Mouse (Mus musculus) testis, postnatal 14 days (tissue): Measurements from ENCODE around the gene Gnaq.
"Not testable (repeated sequence)": the region's sequence is repeated elsewhere in the genome, so short reads cannot be mapped to it uniquely, and the experiment has no call there.

Source experiments
- DNase-seq: peaks from one replicate; pipeline ENCODE4 v3.0.0; 2021; ENCODE audit warnings: low spot score

Gnaq gene

DNA sequence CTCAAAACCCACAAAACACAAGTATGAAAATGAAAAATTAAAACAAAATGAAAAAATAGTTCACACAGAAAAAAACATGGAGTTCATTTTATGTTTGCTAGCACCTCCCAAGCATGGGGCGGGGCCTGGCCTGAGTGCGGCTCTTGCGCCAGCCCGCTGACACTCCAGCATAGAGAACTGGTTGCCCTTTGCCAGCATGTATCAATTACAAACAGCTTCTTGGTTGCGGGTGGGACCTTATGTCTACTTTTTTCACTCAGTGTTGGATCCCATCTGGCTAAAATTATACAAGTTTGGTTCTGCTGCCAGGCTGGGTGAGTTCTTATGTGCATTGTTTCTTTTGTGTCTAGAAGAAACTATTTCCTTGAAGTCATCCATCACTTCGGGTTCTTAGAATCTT lies 14.8 kb downstream of the Gnaq start:
- no peak for DNase-seq

DNA sequence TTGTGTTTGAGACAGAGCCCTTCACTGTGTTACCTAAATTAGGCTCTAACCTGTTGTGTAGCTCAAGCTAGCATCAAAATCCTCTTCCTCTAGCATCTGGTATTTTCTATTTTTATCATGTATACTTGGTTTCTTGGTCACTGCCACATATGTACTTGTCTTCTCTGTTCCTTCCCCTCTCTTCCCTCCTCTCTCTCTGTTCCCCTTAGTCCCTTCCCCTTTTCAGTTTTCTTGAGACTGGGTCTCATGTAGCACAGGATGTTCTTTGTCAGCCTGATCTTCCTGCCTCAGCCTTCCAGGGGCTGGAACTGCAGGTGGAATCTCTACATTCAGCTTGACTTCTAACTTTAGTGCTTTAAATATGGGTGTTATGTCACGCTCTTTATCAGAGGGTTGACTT lies 16.5 kb downstream of the Gnaq start:
- no peak for DNase-seq

DNA sequence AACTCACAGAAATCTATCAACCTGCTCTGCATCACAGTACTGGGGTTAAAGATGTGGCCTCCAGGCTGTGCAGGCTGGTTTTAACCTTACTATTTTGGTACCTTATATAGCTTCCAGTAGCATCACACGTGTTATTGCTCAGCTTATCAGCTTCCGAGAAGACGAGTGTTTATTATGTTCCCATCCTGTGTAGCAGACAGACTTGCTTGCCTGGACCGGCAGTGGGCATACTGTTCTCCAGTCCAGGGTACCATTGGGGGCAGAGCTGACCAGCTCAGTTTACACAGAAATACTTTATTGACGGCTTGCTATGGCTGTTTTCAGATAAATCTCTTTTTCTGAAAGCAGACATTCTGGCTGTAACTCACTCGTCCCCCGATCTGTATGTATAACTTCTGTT lies 17.7 kb downstream of the Gnaq start:
- no peak for DNase-seq

DNA sequence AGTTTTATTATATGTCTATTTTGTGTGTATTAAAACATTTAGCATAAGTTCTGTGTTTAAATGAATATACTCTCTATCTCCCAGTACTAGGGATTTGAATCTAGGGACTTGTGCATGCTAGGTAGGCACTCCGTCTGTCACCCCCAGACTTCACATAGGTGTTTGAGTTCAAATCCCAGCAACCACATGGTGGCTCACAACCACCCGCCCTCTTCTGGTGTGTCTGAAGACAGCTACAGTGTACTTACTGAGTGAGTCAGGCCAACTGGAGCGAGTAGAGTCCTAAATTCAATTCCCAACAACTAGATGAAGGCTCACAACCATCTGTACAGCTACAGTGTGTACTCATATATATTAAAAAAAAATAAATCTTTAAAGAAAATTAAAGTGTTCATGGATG lies 21.2 kb downstream of the Gnaq start:
- DNase-seq = no peak

DNA sequence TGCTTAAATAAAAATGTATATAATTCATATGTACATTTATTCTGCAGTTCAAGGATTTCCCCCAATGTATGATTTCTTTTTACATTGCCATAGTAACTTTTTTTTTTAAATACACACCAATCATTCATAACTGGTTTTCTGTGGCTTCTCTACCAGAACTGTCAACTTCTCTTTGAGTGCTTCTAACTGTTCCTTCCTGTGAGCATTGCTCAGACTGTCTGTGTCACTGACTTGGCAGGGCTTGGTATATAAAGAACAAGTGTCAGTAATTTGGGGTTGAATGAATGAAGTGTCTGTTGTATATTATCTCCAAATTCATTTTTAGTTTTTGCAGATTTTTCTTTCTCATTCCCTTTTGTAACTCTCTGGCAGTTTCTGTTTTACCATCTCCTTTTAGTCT lies 21.8 kb downstream of the Gnaq start:
- DNase-seq = no peak

DNA sequence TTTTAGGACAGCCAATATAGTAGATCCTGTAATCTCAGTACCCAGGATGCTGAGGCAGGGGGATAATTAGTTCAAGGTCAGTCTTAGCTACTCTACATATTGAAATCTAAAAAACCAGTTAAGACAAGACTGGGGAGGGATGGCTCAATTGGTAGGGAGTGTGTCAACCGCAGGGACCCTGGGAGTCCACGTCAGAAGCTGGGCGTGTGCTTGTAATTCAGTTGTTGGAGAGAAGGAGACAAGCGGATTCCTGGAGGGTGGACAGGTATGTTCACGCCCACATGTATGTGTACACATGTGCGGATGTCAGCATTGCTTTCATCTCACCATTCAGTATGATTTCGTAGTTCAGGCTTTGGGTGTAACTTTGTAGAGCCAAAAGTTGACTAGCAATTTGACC lies 24.5 kb downstream of the Gnaq start:
- no peak for DNase-seq

DNA sequence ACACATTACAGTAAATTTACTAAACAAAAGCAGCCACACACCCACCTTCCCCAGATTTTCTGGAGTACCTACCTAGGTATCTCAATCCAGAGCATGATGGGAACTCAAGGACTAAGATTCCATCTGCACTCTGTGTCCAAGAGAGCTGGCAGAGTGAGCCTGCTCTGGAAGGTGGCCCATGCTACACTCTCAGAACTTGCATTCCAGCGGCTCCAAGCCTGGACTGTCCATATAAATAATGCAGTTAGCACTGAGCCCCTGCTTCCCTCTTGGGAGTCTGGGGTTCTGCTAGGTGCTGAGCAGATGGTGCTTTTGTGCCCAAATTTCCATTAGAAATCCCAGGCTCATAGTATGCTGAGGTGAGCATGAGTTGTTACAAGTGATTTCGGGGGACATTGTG lies 28.1 kb downstream of the Gnaq start:
- no peak for DNase-seq

DNA sequence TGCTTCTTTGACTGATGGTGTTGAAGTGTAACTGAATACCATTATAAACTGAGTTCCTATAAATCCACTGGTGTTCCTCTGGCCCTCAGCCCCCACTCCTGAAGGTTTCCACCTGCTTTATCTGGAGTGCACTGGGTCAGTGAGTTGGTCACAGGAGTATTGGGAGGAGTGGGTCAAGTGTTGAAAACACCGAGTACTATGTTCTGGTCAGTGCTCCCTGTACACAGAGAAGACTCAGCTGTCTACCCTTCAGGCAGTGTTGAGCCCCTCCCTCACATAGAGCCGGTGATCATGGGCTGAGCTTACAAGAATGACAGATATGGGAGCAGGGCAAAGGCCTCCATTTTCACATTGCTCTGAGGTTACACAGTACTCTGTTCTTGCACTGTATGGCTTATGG lies 28.6 kb downstream of the Gnaq start:
- no peak for DNase-seq

DNA sequence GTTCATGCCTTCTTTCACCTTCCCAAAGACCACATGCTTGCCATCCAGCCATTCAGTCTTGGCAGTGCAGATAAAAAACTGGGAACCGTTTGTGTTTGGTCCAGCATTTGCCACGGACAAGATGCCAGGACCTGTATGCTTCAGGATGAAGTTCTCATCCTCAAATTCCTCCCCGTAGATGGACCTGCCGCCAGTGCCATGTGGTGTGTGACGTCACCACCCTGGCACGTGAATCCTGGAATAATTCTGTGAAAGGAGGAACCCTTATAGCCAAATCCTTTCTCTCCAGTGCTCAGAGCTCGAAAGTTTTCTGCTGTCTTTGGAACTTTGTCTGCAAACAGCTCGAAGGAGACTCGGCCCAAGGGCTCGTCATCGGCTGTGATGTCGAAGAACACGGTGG lies 31.8 kb downstream of the Gnaq start:
- not testable (repeated sequence) for DNase-seq

DNA sequence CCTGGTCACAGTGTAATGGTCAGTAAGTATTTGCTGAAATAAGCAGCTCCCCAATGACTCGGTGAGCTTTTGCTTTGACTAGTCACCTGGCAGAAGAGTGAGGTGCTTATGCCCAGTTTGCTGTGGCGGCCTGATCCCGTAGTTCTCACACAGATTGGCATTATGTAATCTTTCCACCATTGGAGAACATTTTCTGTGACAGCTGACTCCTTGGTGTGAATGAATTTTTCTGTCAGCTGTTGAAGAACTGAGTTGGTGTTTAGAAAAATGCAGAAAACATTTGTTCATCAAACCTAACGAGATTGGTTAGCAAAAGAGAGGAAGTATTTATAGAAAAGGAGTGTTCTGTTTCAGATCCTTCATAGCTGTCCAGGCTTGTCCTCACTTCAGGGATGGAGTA lies 34.6 kb downstream of the Gnaq start:
- DNase-seq = no peak

DNA sequence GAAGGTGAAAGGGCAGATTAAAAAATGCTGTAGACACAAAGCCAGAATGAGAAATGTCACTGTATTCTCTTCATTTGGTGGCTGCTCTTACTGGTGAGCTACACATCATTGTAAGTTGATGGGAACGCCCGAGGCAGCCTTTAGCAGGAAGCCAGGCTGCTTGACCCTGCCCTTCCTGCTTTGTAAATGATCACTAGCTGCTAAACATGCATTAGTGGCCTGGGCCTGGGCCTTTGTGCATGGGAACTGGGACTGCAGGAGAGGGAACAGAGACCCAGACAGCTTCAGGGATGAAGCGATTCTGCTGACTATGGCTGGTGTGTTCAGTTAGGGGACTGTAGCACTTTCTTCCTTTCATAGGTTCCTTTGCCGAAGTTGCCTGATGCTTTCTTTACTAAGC lies 35.6 kb downstream of the Gnaq start:
- no peak for DNase-seq

DNA sequence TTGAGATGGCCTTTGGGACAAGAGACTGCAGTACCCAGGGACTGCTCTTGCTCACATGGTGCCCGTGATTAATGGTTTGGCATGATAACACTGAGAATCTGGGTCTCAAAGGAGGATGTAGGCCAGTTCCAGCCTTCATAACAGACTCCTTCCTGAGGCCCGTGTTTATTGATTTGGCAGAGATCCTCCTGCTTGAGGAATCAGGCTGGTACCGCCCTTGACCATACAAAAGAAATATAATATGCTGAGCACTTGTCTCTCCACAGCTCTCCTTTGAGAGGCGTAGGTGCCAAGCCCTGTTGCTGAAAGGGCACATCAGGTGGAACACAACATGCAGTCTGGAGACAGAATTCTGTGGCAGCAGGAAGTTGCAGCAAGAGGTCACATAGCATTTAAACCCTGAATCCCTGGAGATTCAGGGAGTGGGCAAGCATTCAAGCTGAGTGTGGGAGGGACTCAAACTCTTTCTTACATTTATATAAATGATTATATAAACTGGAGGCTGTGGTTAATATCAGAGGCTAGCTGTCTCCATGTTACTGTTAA lies 36.1 kb downstream of the Gnaq start:
- no peak for DNase-seq

DNA sequence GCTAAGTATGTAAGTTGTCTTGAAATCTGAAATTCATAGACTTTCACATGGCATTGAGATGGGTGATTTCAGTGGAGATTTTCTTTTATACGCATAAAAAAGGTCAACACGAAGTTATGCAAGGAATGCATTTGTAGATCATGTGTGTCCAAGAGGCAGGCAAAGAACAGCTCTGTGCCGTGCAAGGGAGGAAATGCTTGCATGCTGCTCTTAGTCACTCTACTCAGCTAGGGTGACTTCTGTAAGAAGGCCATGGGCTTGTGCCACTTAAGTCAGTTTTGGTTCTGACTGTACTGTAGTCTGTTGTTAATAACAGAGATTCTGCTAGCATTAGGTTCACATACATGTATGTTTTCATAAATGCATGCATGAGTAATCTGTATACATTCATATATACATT lies 38.1 kb downstream of the Gnaq start:
- DNase-seq = no peak

DNA sequence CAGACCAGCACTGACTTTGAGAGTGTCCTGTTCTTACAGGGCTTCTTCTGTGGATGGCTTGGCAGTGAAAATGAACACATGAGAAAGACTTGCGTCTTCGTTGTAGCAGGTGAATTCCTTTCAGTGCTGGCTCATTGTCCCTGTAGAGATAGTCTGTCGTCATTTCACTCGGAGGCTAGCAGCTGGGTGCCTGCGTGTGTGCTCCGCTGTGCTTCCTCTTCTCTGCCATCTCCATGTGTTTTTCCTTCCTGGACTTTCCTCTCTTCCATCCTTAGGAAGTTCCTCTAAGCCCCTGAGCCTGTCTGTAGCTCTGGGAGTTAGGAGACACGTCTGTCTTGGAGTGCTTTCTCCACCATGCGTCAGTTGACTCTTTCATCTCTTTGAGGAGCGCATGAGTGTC lies 41.1 kb downstream of the Gnaq start:
- no peak for DNase-seq

DNA sequence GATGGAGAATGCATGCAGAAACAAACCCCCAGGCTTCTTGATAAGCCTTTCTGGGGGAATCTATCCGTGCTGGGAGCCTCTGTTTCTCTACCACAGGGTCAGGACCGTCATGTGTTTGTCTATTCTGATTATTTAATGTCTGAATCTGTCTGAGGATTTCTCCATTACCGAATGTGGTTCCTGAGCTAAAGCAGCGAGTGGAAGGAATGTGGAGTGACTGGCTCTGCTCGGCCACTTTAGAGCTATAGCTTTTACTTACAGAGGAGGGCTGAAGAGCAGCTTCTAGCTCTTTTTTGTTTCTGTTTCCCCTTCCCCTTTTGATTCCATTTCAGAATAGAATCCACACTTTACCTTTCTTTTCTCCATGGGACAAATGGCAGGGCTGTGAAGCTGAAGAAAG lies 43.8 kb downstream of the Gnaq start:
- no peak for DNase-seq

DNA sequence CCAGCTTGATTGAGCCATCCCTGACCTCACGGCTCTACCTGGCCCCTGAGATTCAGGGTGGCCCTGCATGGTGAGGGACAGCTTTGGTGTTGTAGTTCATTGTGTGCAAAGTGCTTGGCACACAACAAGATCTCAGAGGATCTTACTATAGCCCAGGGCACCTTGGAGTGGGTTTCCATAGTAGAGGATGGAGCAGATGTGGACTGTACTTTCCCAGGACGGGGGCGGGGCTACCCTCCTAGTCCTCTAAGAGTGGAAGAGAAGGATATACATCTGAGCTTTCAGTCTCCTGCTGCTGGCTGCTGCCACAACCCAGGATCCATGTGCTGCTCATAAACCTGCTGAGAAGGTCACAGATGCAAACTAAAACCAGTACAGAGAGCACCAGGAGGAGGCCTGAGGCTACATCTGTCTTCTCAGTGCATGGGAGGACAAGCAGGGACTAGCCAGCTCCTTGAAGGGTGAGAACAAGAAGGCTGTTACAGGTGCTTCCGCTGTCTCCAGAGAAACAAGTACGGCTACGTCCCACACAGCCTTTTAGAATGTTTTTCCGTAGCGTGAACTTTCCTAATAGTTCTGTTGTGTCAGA lies 44.6 kb downstream of the Gnaq start:
- no peak for DNase-seq

DNA sequence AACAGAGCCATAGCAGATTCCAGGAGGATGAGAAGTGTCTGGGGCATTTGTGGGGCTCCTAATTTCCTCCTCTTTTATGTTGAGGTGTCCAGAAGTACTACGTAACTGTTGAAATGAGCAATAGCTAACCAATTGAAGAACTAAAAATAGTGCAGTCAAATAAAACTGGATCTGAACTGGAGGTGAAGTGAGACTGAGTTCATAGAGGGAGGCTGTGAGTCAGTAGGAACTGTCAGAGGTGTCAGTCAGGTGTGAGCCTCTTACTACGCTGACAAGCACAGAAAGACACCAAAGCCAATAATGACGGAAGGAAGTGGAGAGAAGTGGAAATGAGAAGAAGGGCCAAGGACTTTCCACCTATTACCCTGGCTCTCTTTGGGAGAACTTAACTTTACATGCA lies 48.6 kb downstream of the Gnaq start:
- no peak for DNase-seq

DNA sequence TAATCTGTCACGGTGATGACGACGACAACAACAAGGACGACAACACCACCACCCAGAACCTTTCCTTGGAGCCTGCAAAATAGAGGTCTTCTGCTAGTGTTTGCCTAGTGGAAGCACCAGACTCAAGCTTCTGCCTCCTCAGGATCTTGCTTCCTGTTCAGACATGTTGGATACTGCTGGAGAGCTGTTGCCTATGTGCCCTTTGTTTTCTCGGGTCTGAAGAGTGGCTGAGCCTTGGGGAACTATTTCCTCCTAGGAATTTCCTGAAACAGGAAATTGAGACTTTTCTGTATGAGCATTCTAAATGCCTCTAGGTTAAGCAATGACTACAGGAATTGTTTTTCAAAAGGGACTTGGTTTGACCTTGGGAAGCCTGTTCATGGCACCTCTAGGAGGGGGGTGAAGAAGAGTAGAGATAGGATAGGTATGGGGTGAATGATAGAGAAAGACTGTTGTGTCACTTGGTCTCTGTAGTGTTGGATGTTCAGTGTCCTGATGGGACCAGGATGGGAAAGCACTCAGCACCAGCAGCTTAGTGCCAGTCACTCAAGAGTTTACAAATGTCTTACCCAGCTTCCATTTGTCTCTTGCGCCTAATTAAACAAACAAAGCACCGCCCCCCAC lies 49.3 kb downstream of the Gnaq start:
- DNase-seq = no peak

DNA sequence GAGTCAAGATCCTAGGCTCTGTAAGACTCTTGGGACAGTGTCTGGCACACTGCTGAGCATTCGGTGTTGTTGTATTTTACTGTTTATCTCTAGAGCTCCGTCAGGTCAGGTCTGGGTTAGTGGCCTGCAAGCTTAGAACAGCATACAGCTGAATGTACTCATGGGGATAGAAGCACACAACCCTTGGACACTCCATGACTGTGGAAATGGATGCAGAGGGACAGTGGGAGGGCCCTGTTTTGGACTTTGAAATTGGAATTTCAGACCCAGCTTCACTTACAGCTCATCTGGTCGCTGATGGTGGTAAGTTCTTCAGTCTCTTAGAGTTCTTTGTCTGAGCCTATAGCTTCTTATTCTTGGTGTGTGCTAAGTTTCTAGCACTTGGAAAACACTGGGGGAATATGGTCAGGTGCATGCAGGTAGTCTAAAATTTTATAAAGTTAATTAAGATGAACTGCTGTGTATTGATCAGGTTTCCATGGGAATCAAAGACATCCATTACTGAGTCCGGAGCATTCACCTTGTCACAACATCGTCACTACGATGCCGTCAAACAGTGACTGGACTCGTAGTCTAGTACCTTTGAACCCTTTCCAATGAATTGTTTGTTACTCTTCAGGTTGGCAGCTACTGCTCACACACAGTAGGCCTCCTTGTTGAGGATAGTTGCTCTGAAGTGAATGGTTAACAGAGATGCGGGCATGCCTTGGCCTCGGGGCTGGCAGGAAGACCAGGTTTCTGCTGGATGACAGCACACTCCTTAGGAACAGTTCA lies 51.1 kb downstream of the Gnaq start:
- no peak for DNase-seq

DNA sequence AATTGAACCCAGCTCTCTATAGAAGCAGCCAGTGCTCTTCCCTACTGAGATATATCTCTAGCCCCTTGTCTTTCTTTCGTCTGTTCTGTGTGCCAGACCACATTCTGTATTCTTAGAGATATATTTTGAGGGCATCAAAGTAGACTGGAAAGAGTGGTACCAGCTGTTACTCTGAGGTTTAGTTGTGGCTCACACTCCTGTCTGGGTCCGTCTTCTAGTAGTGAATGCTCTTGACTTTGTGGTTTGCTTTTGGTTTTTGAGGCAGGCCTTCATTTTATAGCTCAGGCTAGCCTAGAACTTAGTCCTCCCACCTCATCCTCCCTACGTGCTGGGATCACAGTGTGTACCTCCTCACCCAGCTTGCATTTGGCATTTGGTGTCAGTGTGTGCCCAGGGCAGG lies 54.4 kb downstream of the Gnaq start:
- DNase-seq = no peak

DNA sequence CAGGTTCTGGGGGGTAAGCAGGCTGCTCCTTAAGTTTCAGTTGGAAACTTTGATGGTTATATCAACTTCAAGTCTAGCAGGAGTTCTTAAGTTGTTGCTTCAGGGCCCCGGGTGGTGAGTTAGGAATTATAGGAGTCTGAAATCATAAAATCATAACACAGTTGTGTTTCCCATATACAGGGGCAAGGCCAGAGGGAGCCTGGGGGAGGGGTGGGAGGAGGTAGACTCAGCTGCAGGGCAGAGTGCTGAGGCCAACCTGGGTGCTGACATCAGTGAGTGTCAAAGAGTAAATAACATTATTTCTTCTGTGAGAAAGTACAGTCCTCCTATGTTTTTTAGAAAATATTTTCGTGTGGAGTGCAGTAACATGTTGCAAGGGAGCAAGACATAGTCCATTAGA lies 55.3 kb downstream of the Gnaq start:
- DNase-seq = no peak

DNA sequence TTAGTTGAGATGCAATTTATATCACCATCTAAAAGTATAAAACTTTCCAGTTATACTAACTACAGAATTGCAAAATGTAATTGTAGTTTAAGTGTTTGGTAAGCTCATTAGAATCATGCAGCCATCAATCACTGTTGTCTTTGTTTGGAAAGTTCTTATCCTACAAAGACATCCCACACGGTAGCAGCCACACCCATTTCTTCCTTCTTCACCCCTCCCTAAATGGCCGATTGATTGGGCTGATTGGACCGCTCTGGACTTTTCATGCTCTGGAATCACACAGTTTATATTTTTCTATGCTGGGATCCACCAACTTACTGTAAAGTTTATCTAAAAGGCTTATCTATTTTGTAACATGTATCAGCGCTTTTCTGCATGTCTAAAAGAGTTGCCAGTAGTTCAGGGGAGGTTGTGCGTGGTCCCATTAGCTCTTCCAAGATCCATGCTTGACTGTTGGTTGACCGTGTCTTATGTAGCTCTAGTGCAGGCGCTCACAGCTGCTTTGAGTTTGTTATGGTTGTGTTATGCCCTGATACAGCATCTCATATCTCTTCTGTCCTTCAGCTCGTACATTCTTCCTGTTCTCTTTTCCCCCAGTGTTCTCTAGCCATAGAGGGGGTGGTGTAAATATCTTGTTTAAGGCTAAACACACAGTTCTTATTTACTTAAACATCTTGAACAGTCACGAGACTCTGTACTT lies 56.6 kb downstream of the Gnaq start:
- DNase-seq = no peak

DNA sequence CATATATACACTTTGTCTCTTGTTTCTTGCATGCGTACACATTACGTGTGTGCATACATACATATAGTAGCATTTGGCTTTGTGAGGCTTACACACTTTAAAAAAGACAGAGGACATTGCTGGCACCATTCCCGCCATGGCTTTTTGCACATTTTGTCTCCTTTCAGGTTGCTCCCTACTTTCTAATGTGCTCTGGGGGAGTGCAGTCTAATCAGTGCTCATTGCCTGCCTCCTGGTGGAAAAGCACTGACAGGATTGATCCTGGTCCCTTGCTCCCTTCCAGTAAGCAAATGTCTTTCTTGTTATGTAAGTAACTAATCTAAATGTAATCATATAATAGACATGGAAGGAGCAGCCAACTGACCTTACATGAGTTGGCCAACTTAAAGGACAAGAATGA lies 65.5 kb downstream of the Gnaq start:
- DNase-seq = no peak
